Mouse (Mus musculus) kidney, postnatal 0 days (tissue): ENCODE data around the gene Ndufv3. TPM values are rescaled to one million over a fixed set of nuclear protein-coding genes. Genes with fewer than 3 reads are reported as not detected.

ENCODE experiments used
- ATAC-seq: fragments of 200-750 bp; cut with Nextera tagmentation; replicated peaks from 2 replicates; pipeline ENCODE4 v1.8.0; 2017; ENCODE audit warnings: low read depth, moderate number of reproducible peaks, moderate TSS enrichment, moderate library complexity; ENCODE audit not compliant: low FRiP score
- DNase-seq: peaks from one replicate; pipeline ENCODE4 v3.0.0-alpha.2; 2016; ENCODE audit warnings: low spot score
- H3K27ac ChIP-seq: fragments of 300-500 bp; sonication (generic); 2 replicates; pipeline ENCODE4 v1.5.1; 2014; ENCODE audit warnings: mild to moderate bottlenecking
- H3K27me3 ChIP-seq: fragments of 300-500 bp; sonication (generic); 2 replicates; pipeline ENCODE4 v1.6.1; 2014; ENCODE audit warnings: low read length, mixed read lengths; ENCODE audit not compliant: insufficient read depth
- H3K36me3 ChIP-seq: fragments of 300-500 bp; sonication (generic); 2 replicates; pipeline ENCODE4 v1.6.1; 2014; ENCODE audit warnings: low read length, mixed read lengths; ENCODE audit not compliant: insufficient read depth
- H3K4me1 ChIP-seq: fragments of 300-500 bp; sonication (generic); replicated peaks from 2 replicates; pipeline ENCODE4 v1.6.1; 2014; ENCODE audit warnings: antibody characterized with exemption, low read length, mixed read lengths; ENCODE audit not compliant: insufficient read depth
- H3K4me2 ChIP-seq: fragments of 300-500 bp; sonication (generic); 2 replicates; pipeline ENCODE4 v1.6.1; 2014; ENCODE audit warnings: mild to moderate bottlenecking, low read length, moderate library complexity, mixed read lengths
- H3K4me3 ChIP-seq: fragments of 300-500 bp; sonication (generic); replicated peaks from 2 replicates; pipeline ENCODE4 v1.5.1; 2014; ENCODE audit warnings: low read depth, low read length
- H3K9ac ChIP-seq: fragments of 300-500 bp; sonication (generic); 2 replicates; pipeline ENCODE4 v1.6.1; 2014; ENCODE audit warnings: low read depth, low read length
- H3K9me3 ChIP-seq: fragments of 300-500 bp; sonication (generic); replicated peaks from 2 replicates; pipeline ENCODE4 v1.6.1; 2016; ENCODE audit warnings: low read length, inconsistent platforms, mixed read lengths
- CTCF ChIP-seq: IDR thresholded peaks from 2 replicates; pipeline ENCODE4 v1.5.1; 2016; ENCODE audit warnings: antibody characterized with exemption, low read depth, mild to moderate bottlenecking, moderate library complexity
- WGBS: fragments of 180-500 bp; shearing (Covaris S2); extraction: QIAGEN DNeasy Blood & Tissue Kit; methylation state at CpG from one replicate; pipeline ENCODE4 v1.1.7; 2014; 5-methylcytosine and 5-hydroxymethylcytosine counted together
- polyA plus RNA-seq: library from polyadenylated mRNA; unstranded; fragments of >200 nt; fragmentation: Nextera tagmentation; extraction: Ambion mirVana; gene quantifications from 2 replicates; pipeline ENCODE4 v1.2.1, GENCODE M21; 2015

Ndufv3 gene
- polyA plus RNA-seq, 1 experiment from 2014 or later = 364 TPM

DNA sequence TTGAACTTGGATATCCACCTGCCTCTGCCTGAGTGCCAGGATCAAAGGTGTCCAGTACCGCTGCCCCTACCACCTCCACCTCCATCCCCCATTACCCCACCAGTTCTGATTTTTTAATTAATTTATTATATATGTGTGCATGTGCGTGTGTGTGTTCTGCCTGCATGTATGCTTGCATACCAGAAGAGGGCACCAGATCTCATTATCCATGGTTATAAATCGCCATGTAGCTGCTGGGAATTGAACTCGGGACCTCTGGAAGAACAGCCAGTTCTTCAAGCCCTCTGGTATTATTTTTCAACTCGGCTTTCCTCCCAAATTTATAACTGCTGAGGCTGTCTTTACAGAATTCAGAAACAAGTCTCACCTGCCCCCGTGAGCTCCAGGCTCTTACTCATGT is 9.0 kb upstream of the Ndufv3 start:
- DNase-seq (no peak), ATAC-seq (no peak)
- Histone ChIP-seq H3K36me3 (peaks cover 23% of the 10 kb centered on the region; the same call in 1 of the 2 replicates), H3K4me2 (peak overlapping the region; percentile 81), H3K9ac (0 out of 2 replicates have a peak overlapping the region, but pooled peaks have one; percentile 78), H3K9me3 (no peaks in the 10 kb centered on the region), H3K27ac (no peak overlapping the region), H3K27me3 (no peaks in the 10 kb centered on the region), H3K4me3 (peak overlapping the region; percentile 74; the same call in 1 of the 2 replicates), H3K4me1 (peaks cover 5% of the 10 kb centered on the region; the same call in 1 of the 2 replicates)
- WGBS = 97% methylated on average over 6 of the region's 6 CpGs
- TF ChIP-seq CTCF = peak; percentile 49

DNA sequence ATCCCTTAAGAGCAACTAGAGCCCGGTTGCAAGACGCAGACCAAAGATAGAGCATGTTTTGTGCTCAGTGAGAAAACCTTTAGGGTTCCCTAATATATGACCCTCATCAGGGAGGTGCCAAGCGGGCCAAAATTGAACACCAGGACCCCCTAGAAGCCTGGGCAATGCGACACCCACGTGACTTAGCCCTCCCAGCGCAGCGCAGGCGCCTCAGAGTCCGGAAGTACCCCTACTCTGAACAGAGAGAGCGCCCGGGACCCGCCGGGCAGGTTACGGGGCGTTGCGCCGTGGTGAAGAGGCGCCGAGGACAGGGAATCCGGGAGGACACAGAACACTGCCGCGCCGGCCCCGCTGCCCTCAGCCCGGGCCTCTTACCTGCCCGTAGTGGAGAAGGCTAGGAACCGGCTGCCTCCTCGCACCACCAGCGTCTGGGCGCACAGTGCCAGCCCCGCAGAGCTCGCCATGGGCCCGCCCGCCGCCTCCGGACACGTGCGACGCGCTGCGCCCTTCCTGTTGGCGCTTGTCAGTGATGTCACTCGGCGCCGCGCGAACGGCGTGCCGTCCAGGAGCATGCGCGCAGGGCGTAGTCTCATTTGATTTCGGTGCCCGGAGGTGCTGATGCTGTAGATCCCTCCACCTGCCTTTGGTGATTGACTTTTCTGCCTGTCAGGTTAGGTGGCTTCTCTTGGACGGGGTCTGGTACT is 8.0 kb upstream of the Ndufv3 start:
- DNase-seq (peak; percentile 93), ATAC-seq (peak; percentile 95)
- H3K27me3 ChIP-seq = no peaks in the 10 kb centered on the region
- no peaks in the 10 kb centered on the region for H3K9me3 ChIP-seq
- peak overlapping the region; percentile 86 for H3K27ac ChIP-seq
- H3K4me3 ChIP-seq = peak overlapping the region; percentile 74
- TF ChIP-seq CTCF = no peak
- H3K4me2 ChIP-seq = peak overlapping the region; percentile 81
- peaks cover 5% of the 10 kb centered on the region; the same call in 1 of the 2 replicates for H3K4me1 ChIP-seq
- WGBS = under 1% methylated on average over 56 of the region's 56 CpGs
- peaks cover 22% of the 10 kb centered on the region; the same call in 1 of the 2 replicates for H3K36me3 ChIP-seq
- H3K9ac ChIP-seq = peak overlapping the region; percentile 78

DNA sequence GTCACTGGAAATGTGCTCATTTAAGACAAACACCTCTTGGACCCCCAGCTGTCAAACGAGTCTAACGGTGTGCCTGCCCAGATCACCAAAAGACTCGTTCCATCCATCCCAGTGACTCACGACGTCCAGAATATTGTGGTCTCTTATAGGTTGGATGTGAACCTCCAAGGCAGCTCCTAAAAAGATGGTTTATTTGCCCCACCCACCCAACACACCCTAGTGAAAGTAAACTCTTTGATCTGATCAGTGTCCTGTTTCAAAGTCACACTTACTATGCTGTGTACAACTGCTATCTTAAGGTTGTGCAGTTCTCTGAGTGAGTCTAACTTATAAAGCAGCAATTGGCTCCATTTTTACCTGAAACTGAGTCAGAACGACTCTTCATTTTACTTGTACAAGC is 7.3 kb upstream of the Ndufv3 start:
- no peak for TF ChIP-seq CTCF
- peak overlapping the region; percentile 74 for H3K4me3 ChIP-seq
- H3K27ac ChIP-seq = no peak overlapping the region; the same call in 1 of the 2 replicates
- peaks cover 5% of the 10 kb centered on the region; the same call in 1 of the 2 replicates for H3K4me1 ChIP-seq
- no peak for ATAC-seq
- peaks cover 16% of the 10 kb centered on the region; the same call in 1 of the 2 replicates for H3K36me3 ChIP-seq
- DNase-seq = no peak
- H3K9me3 ChIP-seq = no peaks in the 10 kb centered on the region
- no peaks in the 10 kb centered on the region for H3K27me3 ChIP-seq
- peak overlapping the region; percentile 81 for H3K4me2 ChIP-seq
- H3K9ac ChIP-seq = peak overlapping the region; percentile 78
- 22% methylated on average over 6 of the region's 6 CpGs for WGBS

DNA sequence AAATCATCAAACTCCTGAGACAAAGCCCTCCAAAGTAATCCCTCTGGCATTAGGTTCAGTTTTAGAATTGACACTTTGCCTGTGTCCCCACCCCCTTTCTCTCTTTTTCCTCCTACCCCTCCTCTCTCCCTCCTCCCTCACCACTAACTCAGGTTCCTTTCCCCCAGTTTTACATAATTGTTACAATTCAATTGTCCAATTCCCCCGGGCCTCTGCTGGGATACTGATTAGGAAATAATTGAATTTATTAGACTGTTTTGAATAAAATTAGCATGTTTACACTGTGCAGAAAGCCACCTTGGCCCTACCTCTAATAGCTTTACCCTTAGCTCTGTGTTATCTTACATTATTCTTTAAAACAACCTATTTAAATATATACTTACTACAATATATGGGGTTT is 5.2 kb upstream of the Ndufv3 start:
- no peak for ATAC-seq
- no peak overlapping the region for H3K9ac ChIP-seq
- DNase-seq = no peak
- H3K27ac ChIP-seq = no peak overlapping the region
- TF ChIP-seq CTCF = no peak
- H3K4me2 ChIP-seq = no peak overlapping the region
- WGBS = 81% methylated on average over 1 of the region's 1 CpGs
- no peaks in the 10 kb centered on the region for H3K9me3 ChIP-seq
- 0 out of 2 replicates have a peak, but pooled peaks cover 7% of the 10 kb centered on the region for H3K36me3 ChIP-seq
- no peaks in the 10 kb centered on the region for H3K27me3 ChIP-seq
- no peak overlapping the region for H3K4me3 ChIP-seq
- peaks cover 5% of the 10 kb centered on the region; the same call in 1 of the 2 replicates for H3K4me1 ChIP-seq

DNA sequence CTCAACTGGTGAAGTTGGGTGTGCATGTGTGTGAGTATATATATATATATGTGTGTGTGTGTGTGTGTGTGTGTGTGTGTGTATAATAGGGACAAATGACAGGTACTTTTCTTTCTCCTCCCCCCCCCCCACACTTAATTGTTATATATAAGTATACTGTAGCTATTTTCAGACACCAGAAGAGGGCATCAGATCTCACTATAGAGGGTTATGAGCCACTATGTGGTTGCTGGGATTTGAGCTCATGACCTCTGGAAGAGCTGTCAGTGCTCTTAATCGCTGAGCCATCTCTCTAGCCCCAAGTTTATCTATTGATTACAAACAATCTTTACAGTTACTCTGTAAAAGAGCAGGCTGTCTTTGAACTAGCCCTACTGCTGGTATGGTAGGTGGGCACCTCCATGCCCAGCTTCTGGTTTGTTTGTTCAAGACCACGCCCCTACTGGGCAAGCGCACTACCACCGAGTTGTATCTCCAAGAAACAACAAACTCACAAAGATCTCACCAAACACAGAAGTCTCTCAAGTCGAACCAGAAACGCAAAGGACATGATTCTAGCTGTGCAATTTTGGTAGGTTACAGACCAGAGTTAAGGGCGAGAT is 470 bp upstream of the Ndufv3 start:
- 4% methylated on average over 7 of the region's 7 CpGs for WGBS
- peak overlapping the region; percentile 50; the same call in 1 of the 2 replicates for H3K27ac ChIP-seq
- peak overlapping the region; percentile 70 for H3K4me3 ChIP-seq
- DNase-seq (peak; percentile 45), ATAC-seq (peak; percentile 41)
- H3K36me3 ChIP-seq = no peaks in the 10 kb centered on the region
- H3K9me3 ChIP-seq = no peaks in the 10 kb centered on the region
- 0 out of 2 replicates have a peak overlapping the region, but pooled peaks have one; percentile 18 for H3K9ac ChIP-seq
- 0 out of 2 replicates have a peak, but pooled peaks cover 3% of the 10 kb centered on the region for H3K4me1 ChIP-seq
- peak overlapping the region; percentile 64 for H3K4me2 ChIP-seq
- H3K27me3 ChIP-seq = no peaks in the 10 kb centered on the region
- TF ChIP-seq CTCF = 0 out of 2 replicates have a peak, but pooled peaks have one; percentile 16

DNA sequence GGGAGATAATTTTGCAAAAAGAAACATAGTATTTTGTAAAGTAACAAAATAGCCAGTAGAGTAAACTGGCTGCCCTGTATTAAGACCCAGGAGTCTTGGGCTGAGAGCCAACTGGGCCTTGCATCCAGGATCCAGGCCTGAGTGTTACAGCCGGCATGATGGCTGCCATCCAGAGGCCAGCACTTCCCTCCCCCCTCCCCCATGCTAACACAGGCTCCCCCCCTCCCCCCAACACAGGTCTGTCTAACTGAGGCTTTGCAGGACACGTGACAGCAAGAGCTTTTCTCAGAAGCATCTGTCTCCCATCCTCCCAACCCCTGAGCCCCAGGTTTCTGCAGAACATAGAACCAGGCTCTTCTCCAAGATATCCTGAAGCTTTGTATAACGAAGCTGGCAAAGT is 980 bp downstream of the Ndufv3 start:
- Histone ChIP-seq H3K9ac (peak overlapping the region; percentile 40; the same call in 1 of the 2 replicates), H3K9me3 (no peaks in the 10 kb centered on the region), H3K4me2 (peak overlapping the region; percentile 64), H3K4me1 (0 out of 2 replicates have a peak, but pooled peaks cover 3% of the 10 kb centered on the region), H3K36me3 (0 out of 2 replicates have a peak, but pooled peaks cover 5% of the 10 kb centered on the region), H3K27ac (peak overlapping the region; percentile 43), H3K27me3 (no peaks in the 10 kb centered on the region), H3K4me3 (peak overlapping the region; percentile 70)
- DNase-seq = no peak
- no peak for ATAC-seq
- WGBS = 12% methylated on average over 3 of the region's 3 CpGs
- TF ChIP-seq CTCF = no peak
